Mouse (Mus musculus) naive thymus-derived CD4-positive, alpha-beta T cell, adult 2 months (primary cell): ENCODE data around the gene Polr2i.
A peak's percentile ranks its signal among the peaks of the same experiment; 100 is the strongest.
"Not testable (repeated sequence)": the region's sequence is repeated elsewhere in the genome, so short reads cannot be mapped to it uniquely, and the experiment has no call there.

ENCODE experiments used
- DNase-seq: peaks from one replicate; pipeline ENCODE4 v3.0.0-alpha.2; 2011; ENCODE audit warnings: low read depth

The Polr2i gene

DNA sequence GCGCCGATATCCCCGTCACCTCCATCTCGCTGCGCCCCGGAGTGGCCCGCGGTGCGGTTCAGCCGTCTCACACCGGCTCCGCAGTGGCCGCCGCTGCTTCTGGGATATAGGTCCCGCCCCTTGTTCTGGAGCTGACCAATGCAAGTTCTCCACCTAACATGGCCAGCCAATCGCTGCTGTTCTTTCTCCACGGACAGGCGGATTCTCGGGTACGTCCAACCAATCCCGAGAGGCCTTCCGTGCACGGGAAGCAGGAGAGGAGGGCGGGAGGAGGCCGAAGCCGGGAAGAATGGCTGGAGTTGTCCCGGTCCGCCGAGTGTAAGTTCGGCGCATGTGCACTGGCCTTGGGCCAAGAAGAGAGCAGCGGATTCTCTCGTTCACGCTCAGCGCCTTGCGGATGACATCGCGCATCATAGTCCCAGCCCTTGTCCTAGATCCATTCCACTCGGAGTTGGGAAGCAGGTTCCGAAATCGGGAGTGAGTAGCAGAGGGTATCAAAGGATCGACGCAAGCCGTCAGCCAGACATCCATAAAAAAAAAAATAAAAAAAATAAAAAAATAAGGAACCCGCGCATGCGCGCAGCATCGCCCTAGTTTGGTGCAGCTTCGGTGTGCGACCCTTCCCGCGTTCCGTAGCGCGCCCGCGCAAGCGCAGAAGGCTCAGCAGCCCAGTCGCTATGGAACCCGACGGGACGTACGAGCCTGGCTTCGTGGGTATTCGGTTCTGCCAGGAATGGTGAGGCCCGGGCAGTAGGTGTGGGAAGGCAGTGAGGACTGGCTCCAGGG is at the start of gene Polr2i, which contains the start of gene Tbcb:
Polr2i (plus strand) TSS at position 280 of the 786 bp plus-strand sequence.
Tbcb (minus strand) TSS at position 604 of the 786 bp plus-strand sequence.
- DNase-seq: peak; percentile 97

GRCm38 (mm10) chr7:30183189-30183588 is 48.6 kb upstream of the Polr2i start:
- not testable (repeated sequence) for DNase-seq

DNA sequence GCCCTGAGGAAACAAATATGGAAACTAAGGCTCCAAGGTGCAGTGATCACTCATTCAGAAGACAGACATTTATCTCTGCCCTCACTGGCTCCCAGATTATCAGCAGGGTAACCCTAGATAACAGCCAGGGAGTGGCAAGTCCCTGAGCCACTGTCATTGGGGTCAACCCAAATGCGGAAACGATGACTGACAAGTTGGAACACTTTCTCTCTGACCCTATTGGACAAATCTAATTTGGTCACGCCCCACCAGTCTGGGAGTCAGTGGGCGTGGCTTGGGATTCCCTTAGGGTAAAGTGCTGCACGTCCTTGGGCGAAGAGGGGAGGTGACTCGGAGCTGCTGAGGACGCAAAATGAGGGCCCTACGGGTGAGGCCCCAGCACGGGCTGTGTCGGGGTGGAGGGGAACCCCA is 47.9 kb upstream of the Polr2i start, which contains the start of gene Cox7a1:
Cox7a1 (plus strand) TSS at position 266 of the 411 bp plus-strand sequence.
- peak; percentile 66 for DNase-seq

GRCm38 (mm10) chr7:30184641-30185348 is 47.0 kb upstream of the Polr2i start:
- DNase-seq: no peak

- DNase-seq: no peak
Observed at GRCm38 (mm10) chr7:30188344-30189115, 43.2 kb upstream of the Polr2i start.

GRCm38 (mm10) chr7:30189116-30189491 is 42.6 kb upstream of the Polr2i start:
- no peak for DNase-seq

DNA sequence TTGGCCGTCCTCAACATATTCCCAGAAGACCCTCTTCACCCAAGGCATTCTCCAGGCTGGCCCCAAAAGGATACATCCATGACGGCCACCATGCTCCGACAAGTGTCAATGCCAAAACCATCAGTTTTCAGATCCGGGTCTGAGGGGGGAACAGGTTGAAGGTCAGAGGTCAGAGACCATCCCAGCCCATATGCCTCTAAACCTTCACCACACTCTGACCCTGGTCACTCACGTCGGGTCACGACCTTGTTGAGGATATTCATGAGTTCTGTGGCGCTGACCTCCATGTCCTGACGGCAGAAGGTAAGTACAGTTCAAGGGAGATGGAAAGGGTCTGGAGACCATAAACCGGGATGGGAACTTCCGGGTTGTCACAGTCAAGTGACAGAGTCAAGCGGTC is 39.7 kb upstream of the Polr2i start:
- DNase-seq: no peak

DNA sequence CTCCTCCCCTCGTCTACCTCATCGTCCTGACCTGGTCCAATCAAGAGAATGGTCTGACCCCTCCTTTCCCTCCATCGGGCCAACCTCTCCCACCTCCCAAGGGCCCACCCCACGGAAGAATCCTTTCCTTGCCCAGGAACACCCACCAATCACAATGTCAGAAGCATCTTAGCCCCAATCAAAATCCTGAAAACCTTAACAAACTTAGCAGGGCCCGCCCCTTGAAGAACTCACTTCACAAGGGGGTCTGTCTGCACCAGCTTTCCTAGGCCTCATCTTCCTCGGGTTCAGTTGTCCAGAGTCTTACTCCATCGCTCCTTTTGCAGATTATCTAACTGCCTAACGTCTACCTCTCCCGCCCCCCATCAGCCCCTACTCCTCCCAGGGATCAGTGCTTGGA is 38.7 kb upstream of the Polr2i start:
- no peak for DNase-seq

DNA sequence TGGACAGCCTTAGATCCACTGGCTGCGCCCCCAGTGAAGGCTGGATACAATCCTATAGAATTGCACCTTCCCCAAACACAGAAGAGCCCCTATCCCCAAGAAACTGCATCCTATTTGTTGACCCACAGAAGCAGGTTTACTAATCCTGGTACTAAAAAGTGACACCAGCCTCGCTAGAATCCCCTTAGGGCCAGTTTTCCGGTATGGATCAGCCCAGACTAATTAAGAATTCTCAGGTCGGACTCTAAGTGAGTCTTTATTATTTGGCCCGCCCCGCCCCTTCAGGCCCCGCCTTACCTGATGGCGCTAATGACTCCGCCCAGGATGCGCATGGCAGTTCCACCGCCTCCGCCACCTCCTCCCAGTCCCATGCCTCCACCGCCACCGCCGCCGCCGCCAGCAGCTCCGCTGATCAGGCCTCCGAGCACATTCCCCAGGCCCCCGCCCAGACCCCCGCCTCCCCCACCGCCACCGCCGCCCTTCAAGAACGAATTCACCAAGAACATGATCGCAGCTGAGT is 38.1 kb upstream of the Polr2i start:
- DNase-seq: peak; percentile 72

- peak; percentile 58 for DNase-seq
Observed at GRCm38 (mm10) chr7:30194101-30194831, 37.5 kb upstream of the Polr2i start.

GRCm38 (mm10) chr7:30194884-30195283 is 36.9 kb upstream of the Polr2i start:
- DNase-seq: peak; percentile 95

DNA sequence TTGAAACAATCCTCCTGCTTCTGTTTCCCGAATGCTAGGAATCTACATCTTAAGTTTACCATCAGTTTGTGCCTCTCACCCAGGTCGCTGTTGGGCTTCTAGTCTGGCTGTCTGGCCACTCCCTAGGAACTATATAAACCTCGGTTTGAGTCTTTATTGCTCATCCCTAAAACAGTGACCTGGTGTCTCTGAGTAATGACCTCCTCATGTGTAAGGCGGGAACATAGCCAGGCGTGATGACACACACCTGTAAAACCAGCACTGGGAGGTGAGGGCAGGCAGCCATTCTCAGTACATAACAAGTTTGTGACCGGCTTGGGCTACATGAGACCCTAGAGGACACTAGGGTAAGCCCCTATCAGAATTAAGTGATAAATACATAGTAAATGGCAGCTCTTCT is 36.3 kb upstream of the Polr2i start:
- no peak for DNase-seq

DNA sequence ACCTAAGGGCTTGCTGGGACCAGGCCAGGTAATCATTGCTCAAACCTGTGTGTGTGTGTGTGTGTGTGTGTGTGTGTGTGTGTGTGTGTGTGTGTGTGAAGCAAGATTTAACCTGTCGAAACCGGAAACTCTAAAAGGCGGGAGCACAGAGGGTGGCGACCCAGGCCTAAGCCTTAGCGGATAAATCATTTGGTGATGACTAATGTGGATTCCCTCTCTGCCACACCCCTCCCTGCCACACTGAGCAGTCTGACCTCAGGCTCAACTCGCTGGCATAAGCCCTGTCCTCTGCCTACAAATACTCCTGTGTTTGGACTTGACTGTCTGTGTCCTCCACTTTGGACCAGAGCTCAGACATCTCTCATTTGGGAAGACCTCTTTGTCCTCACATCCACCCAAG is 35.6 kb upstream of the Polr2i start:
- DNase-seq: no peak

- no peak for DNase-seq
Observed at GRCm38 (mm10) chr7:30197592-30198129, 34.1 kb upstream of the Polr2i start.

GRCm38 (mm10) chr7:30198481-30198971 is 33.2 kb upstream of the Polr2i start, which contains the start of gene Capns1:
TSS of gene Capns1 (minus strand) at chr7:30198811.
- peak; percentile 90 for DNase-seq

GRCm38 (mm10) chr7:30199498-30200139 is 32.1 kb upstream of the Polr2i start:
- no peak for DNase-seq

DNA sequence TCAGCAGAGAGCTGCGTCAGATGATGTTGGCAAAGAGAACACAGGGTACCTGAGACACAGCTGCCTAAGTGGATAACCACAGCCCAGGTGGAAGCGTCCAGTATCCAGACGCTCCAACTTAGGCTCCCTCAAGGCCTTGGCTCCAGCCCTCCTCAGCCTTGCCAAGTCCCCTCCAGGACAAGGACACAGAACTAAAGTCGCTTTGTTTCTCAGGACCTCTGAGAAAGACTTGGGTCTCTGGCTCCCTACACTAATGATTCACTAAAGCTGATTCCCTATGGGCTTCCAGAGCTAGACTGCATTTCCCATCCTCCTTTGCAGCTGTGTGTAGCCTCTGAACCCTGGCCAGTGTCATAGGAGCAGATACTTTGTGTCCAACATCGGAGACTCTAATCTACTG is 31.5 kb upstream of the Polr2i start:
- no peak for DNase-seq

DNA sequence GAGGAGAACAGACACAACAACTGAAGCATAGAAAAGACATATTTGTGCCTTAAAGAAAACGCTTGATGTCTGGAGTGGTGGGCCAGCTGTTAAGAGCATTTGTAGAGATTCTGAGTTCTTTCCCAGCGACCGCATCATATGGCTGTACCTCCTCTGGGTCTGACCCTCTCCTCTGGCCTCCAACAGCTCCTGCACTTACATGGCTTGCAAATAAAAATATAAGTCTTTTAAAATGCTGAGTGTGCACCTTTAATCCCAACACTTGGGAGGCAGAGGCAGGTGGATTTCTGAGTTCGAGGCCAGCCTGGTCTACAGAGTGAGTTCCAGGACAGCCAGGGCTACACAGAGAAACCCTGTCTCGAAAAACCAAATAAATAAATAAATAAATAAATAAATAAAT is 31.1 kb upstream of the Polr2i start:
- DNase-seq: not testable (repeated sequence)

GRCm38 (mm10) chr7:30202895-30203690 is 28.7 kb upstream of the Polr2i start:
- DNase-seq: no peak

DNA sequence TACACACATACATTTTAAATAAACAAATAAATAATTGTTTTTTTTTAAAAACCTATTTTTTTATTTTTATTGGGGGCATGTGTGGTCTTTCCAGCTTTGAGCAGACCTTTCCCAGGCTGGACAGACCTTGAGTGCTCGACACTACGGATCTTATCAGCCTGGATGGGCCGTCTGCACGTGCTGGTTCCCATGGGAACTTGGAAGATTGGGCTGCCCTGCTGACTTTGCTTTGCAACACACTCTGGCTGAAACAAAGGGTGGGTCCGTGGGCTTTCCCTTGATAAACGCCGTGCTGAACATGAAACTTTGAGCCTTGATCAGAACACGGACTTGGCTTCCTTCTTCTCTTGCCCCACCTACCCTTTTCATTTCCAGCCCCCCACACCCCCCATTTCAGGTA is 27.4 kb upstream of the Polr2i start:
- DNase-seq: no peak
